Mouse (Mus musculus): ENCODE data around the gene Slc24a2. TPM values are rescaled to one million over a fixed set of nuclear protein-coding genes. Genes with fewer than 3 reads are reported as not detected.

Slc24a2 gene
- total RNA-seq, 1 experiment from 2014 or later = 14.3 TPM

GRCm38 (mm10) chr4:87041412-87041997 is 188.8 kb downstream of the Slc24a2 start:
- DNase-seq = no peak

GRCm38 (mm10) chr4:87037592-87037991 is 192.7 kb downstream of the Slc24a2 start:
- no peak for DNase-seq

- DNase-seq = no peak
These were observed 193.8 kb downstream of the Slc24a2 start for GRCm38 (mm10) chr4:87036507-87036906.

DNA sequence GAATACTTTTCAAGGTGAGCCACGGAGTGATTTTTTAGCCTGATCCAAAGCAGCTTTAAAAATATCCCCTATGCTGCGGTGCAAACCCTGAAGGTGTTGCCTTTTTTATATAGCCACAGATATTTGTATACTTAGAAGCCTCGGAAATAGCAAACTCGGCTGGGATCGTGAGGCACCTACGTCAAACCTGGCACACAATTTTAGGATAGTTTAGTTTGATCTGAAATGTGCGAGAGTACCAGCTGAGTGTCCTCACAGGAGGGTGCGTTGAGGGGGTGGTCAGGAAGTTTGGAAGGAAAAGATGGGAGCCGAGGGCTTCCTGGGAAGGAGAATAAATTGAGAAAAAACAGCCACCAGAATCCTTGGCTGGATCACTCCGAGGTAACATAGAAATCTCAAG is 194.6 kb downstream of the Slc24a2 start:
- no peak for DNase-seq

- DNase-seq = no peak
These were observed 197.6 kb downstream of the Slc24a2 start for GRCm38 (mm10) chr4:87032632-87033031.

DNA sequence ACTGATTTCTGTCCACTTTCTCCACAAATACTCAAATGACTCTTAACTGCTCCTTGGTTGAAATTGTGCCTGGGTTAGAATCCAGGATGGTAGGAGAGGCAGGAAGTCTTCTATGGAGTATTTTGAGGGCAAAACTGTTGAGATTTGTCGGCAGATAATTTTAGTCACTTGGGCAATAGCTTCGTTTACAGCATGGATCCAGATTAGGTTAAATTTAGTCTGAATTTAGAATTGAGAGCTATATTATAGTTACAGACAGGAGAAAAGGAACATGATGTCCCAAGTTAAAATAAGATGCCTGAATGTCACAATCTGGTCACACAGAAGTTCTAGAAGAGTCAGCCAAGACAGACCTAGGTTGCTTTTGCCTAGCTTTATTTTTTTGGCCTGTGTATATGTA is 199.2 kb downstream of the Slc24a2 start:
- no peak for DNase-seq

- peak; percentile 9 for DNase-seq
These were observed 203.7 kb downstream of the Slc24a2 start for GRCm38 (mm10) chr4:87026311-87027151.

- no peak for DNase-seq
These were observed 205.7 kb downstream of the Slc24a2 start for GRCm38 (mm10) chr4:87024556-87024955.

GRCm38 (mm10) chr4:87021542-87021941 is 208.7 kb downstream of the Slc24a2 start:
- DNase-seq = no peak

GRCm38 (mm10) chr4:87019486-87020105 is 210.7 kb downstream of the Slc24a2 start:
- no peak for DNase-seq

DNA sequence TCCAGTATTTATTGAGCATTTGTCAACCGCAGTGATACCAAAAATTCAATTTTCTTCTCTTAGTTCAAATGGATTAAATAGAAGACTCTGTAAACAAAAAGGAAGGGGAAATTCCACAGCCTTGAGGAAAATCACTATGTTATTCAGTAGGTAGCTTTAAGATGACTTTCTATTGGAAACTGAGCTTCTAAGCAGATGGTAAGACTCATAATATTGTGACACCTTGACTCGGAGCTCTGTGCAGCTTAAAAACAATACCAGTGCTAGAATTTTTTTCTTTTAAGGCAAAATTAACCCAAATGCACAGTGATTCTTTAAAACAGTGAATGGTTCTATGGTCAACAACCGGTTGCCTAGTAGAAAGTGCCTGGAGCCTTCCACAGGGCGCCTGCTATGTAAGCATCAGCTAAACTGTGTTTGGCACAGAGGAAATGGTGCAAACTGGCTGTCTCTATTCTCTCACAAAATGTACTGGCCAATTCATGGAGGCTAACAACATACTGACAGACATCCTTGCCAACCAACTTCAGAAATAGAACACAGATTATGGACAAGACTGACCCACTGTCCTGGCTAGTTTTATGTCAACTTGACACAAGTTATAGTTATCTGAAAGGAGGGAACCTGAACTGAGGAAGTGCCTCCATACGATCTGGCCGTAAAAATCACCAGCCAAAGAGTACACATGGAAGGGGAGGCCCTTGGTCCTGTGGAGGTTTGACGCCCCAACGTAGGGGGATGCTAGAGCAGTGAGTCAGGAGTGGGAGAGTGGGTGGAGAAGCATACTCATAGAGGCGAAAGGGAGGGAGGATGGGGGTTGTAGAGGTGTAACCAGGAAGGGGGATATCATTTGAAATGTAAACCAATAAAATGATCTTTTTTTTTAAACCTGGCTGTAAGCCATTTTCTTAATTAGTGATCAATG is 211.9 kb downstream of the Slc24a2 start:
- no peak for DNase-seq

GRCm38 (mm10) chr4:87017464-87017863 is 212.8 kb downstream of the Slc24a2 start:
- DNase-seq = no peak

GRCm38 (mm10) chr4:87015746-87016145 is 214.5 kb downstream of the Slc24a2 start:
- DNase-seq = no peak

GRCm38 (mm10) chr4:87013721-87014620 is 216.3 kb downstream of the Slc24a2 start:
- DNase-seq = no peak

DNA sequence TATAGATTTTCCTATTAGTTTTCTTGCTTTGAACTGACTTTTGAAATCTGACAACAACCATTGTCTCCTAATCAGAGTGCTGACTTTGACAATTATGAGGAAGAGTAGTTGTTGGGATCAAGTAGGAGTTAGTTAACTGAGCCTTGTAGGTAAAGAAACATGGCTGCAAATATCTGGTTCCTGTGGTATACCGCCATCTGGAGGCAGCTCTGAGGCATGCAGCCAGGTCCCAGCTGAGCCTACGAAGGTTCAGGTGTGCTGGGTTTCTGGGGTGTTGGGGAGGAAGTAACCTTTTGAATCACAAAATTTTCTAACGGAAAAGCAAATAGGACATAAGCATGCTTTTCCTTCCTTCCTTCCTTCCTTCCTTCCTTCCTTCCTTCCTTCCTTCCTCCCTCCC is 237.8 kb downstream of the Slc24a2 start:
- no peak for DNase-seq

DNA sequence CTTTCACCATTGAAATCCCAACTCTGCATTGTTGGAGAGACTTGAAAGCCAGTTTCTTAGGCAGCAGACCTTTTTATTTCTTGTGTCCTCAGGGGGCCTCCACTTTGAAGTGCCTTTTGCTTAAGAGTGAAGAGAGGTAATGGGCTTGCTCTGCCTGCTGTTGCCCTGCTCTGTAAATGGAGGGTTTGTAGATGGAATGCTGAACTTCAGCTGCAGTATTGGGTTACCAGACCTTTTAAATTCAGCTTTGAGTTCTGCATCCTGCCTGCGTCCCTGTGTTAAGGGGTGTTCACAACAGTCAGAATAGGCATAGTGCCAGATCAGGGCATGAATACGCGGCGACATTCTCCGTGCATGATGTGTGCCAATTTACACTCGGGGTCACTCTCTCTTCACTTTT is 241.0 kb downstream of the Slc24a2 start:
- no peak for DNase-seq

GRCm38 (mm10) chr4:86987846-86988245 is 242.4 kb downstream of the Slc24a2 start:
- no peak for DNase-seq

- DNase-seq = no peak
These were observed 253.0 kb downstream of the Slc24a2 start for GRCm38 (mm10) chr4:86977272-86977671.

DNA sequence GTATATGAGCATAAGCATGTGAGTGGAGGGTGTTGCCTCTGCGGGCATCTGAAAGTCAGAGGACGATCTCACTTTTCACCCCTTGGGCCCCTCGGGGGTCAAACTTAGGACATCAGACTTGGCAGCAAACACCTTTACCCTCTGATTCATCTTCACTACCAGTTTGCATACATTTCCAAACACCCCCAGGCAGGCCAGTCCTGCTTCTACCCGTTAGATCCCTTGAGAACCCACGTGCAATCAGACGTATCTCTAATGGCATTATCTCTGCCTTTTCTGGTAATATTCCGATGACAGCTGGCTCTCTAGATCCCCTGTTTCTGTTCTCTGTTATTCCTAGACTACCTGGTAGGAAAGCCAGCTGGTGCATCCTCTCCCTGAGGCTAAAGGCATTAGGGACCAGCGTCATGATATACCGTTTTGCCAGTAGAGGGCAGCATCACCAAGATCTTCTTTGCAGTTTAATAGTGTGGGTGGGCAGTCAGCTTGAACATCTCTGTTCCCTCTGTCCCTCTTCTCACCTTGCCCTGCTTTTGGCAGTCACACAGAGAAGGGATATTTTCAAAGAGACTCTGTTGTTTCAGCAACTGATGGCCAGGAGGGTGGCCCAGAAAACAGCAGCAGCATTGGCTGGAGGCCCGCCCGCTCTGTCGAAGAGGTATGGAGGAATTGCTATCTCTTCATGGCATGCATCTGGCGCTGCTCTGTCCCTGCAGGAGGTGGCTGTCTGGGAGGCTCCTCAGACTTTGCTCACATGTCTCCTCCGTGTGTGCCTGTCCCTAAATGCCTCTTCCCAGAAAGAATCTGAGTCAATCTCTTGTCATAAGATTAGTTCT is 272.5 kb downstream of the Slc24a2 start:
- DNase-seq = peak; percentile 72

GRCm38 (mm10) chr4:86955448-86955847 is 274.8 kb downstream of the Slc24a2 start:
- no peak for DNase-seq
